Mouse (Mus musculus): Measurements from ENCODE around the gene Fndc11.
"Not testable (repeated sequence)": the region's sequence is repeated elsewhere in the genome, so short reads cannot be mapped to it uniquely, and the experiment has no call there.

Gene Fndc11

GRCm38 (mm10) chr2:181219538-181220216, at the start of gene Fndc11:
Fndc11 (plus strand) TSS chr2:181220013.
- peak; percentile 42 for DNase-seq (ENCODE audit: low read depth)

- DNase-seq (ENCODE audit: low read depth): no peak
Observed at GRCm38 (mm10) chr2:181174646-181175045, 45.2 kb upstream of the Fndc11 start.

GRCm38 (mm10) chr2:181178015-181178414, 41.8 kb upstream of the Fndc11 start:
- no peak for DNase-seq (ENCODE audit: low read depth)

GRCm38 (mm10) chr2:181178471-181178870, 41.3 kb upstream of the Fndc11 start:
- DNase-seq (ENCODE audit: low read depth): no peak

- no peak for DNase-seq (ENCODE audit: low read depth)
Observed at GRCm38 (mm10) chr2:181180898-181181297, 38.9 kb upstream of the Fndc11 start.

- peak; percentile 81 for DNase-seq (ENCODE audit: low read depth)
Observed at GRCm38 (mm10) chr2:181186635-181187034, 33.2 kb upstream of the Fndc11 start.

GRCm38 (mm10) chr2:181187121-181188000, 32.5 kb upstream of the Fndc11 start, which contains the start of gene Ppdpf:
Ppdpf (plus strand) TSS chr2:181187247.
- DNase-seq (ENCODE audit: low read depth): peak; percentile 84

- DNase-seq (ENCODE audit: low read depth): no peak
Observed at GRCm38 (mm10) chr2:181188681-181189080, 31.1 kb upstream of the Fndc11 start.

- DNase-seq (ENCODE audit: low read depth): no peak
Observed at GRCm38 (mm10) chr2:181189321-181189720, 30.5 kb upstream of the Fndc11 start.

- DNase-seq (ENCODE audit: low read depth): not testable (repeated sequence)
Observed at GRCm38 (mm10) chr2:181191385-181191784, 28.4 kb upstream of the Fndc11 start.

- DNase-seq (ENCODE audit: low read depth): no peak
Observed at GRCm38 (mm10) chr2:181191936-181192335, 27.9 kb upstream of the Fndc11 start.

- no peak for DNase-seq (ENCODE audit: low read depth)
Observed at GRCm38 (mm10) chr2:181193044-181193443, 26.8 kb upstream of the Fndc11 start.

- no peak for DNase-seq (ENCODE audit: low read depth)
Observed at GRCm38 (mm10) chr2:181196628-181197300, 23.0 kb upstream of the Fndc11 start.

GRCm38 (mm10) chr2:181201606-181202005, 18.2 kb upstream of the Fndc11 start:
- no peak for DNase-seq (ENCODE audit: low read depth)

GRCm38 (mm10) chr2:181202422-181202821, 17.4 kb upstream of the Fndc11 start, which contains the start of gene Ptk6:
Ptk6 (minus strand) TSS chr2:181202789.
- no peak for DNase-seq (ENCODE audit: low read depth)

- DNase-seq (ENCODE audit: low read depth): no peak
Observed at GRCm38 (mm10) chr2:181202886-181203285, 16.9 kb upstream of the Fndc11 start.

- DNase-seq (ENCODE audit: low read depth): no peak
Observed at GRCm38 (mm10) chr2:181205678-181206077, 14.1 kb upstream of the Fndc11 start.

GRCm38 (mm10) chr2:181206118-181206517, 13.7 kb upstream of the Fndc11 start:
- DNase-seq (ENCODE audit: low read depth): no peak

GRCm38 (mm10) chr2:181212389-181213020, 7.3 kb upstream of the Fndc11 start:
- DNase-seq (ENCODE audit: low read depth): no peak

- no peak for DNase-seq (ENCODE audit: low read depth)
Observed at GRCm38 (mm10) chr2:181213021-181213445, 6.8 kb upstream of the Fndc11 start, which contains the start of gene Srms. Srms (minus strand) TSS chr2:181213185.

GRCm38 (mm10) chr2:181216037-181216436, 3.8 kb upstream of the Fndc11 start:
- DNase-seq (ENCODE audit: low read depth): no peak
